Mouse (Mus musculus) forebrain, embryonic 14.5 days (tissue): ENCODE results near the gene Bloc1s4. TPM values are rescaled to one million over a fixed set of nuclear protein-coding genes. Genes with fewer than 3 reads are reported as not detected.

Experiments
- ATAC-seq: fragments of 200-750 bp; cut with Nextera tagmentation; 2 replicates; pipeline ENCODE4 v1.8.0; 2017; ENCODE audit warnings: mild to moderate bottlenecking, moderate library complexity
- DNase-seq: peaks from one replicate; pipeline ENCODE4 v3.0.0-alpha.2; 2015; ENCODE audit warnings: low spot score
- H3K27ac ChIP-seq: fragments of 300-500 bp; sonication (generic); 2 replicates; pipeline ENCODE4 v1.5.1; 2014; ENCODE audit warnings: low read depth, mild to moderate bottlenecking, control low read depth, low read length, moderate library complexity
- H3K27me3 ChIP-seq: fragments of 300-500 bp; sonication (generic); replicated peaks from 2 replicates; pipeline ENCODE4 v1.6.1; 2014; ENCODE audit warnings: low read length, control low read depth, mixed read lengths; ENCODE audit not compliant: control insufficient read depth, insufficient read depth
- H3K36me3 ChIP-seq: fragments of 300-500 bp; sonication (generic); 2 replicates; pipeline ENCODE4 v1.6.1; 2014; ENCODE audit warnings: low read length, control low read depth; ENCODE audit not compliant: control insufficient read depth, insufficient read depth
- H3K4me1 ChIP-seq: fragments of 300-500 bp; sonication (generic); 2 replicates; pipeline ENCODE4 v1.6.1; 2014; ENCODE audit warnings: antibody characterized with exemption, low read length, control low read depth; ENCODE audit not compliant: control insufficient read depth, insufficient read depth
- H3K4me2 ChIP-seq: fragments of 300-500 bp; sonication (generic); 2 replicates; pipeline ENCODE4 v1.6.1; 2014; ENCODE audit warnings: mild to moderate bottlenecking, control low read depth, low read length
- H3K4me3 ChIP-seq: fragments of 300-500 bp; sonication (generic); 2 replicates; pipeline ENCODE4 v1.5.1; 2014; ENCODE audit warnings: low read depth, low read length, control low read depth
- H3K9ac ChIP-seq: fragments of 300-500 bp; sonication (generic); 2 replicates; pipeline ENCODE4 v1.6.1; 2014; ENCODE audit warnings: mild to moderate bottlenecking, low read length, control low read depth, moderate library complexity
- H3K9me3 ChIP-seq: fragments of 300-500 bp; sonication (generic); replicated peaks from 2 replicates; pipeline ENCODE4 v1.6.1; 2016; ENCODE audit warnings: low read length, control low read depth, mixed read lengths; ENCODE audit not compliant: control insufficient read depth
- WGBS: fragments of 180-500 bp; shearing (Covaris S2); extraction: QIAGEN DNeasy Blood & Tissue Kit; methylation state at CpG from one replicate; pipeline ENCODE4 v1.1.7; 2014; 5-methylcytosine and 5-hydroxymethylcytosine counted together
- polyA plus RNA-seq: library from polyadenylated mRNA; unstranded; fragments of >200 nt; fragmentation: Nextera tagmentation; extraction: Ambion mirVana; gene quantifications from 2 replicates; pipeline ENCODE4 v1.2.1, GENCODE M21; 2014

Bloc1s4 gene
- polyA plus RNA-seq, 1 experiment from 2014 or later, result 23.9 TPM

GRCm38 (mm10) chr5:36735106-36735505, 13.3 kb downstream of the Bloc1s4 start:
- no peak overlapping the region for H3K9ac ChIP-seq
- no peak for DNase-seq
- no peak overlapping the region for H3K4me3 ChIP-seq
- ATAC-seq, result no peak
- no peaks in the 10 kb centered on the region for H3K9me3 ChIP-seq
- no peaks in the 10 kb centered on the region for H3K27me3 ChIP-seq
- no peak overlapping the region for H3K27ac ChIP-seq
- no peaks in the 10 kb centered on the region for H3K36me3 ChIP-seq
- no peak overlapping the region for H3K4me2 ChIP-seq
- 90% methylated on average over 6 of the region's 6 CpGs for WGBS
- no peaks in the 10 kb centered on the region for H3K4me1 ChIP-seq

GRCm38 (mm10) chr5:36733405-36733804, 15.0 kb downstream of the Bloc1s4 start:
- no peaks in the 10 kb centered on the region for H3K36me3 ChIP-seq
- H3K27ac ChIP-seq, result no peak overlapping the region
- no peaks in the 10 kb centered on the region for H3K27me3 ChIP-seq
- no peak for DNase-seq
- no peaks in the 10 kb centered on the region for H3K4me1 ChIP-seq
- H3K4me2 ChIP-seq, result no peak overlapping the region
- H3K9me3 ChIP-seq, result no peaks in the 10 kb centered on the region
- WGBS, result 74% methylated on average over 3 of the region's 3 CpGs
- H3K9ac ChIP-seq, result no peak overlapping the region
- ATAC-seq, result no peak
- H3K4me3 ChIP-seq, result no peak overlapping the region

GRCm38 (mm10) chr5:36731901-36732652, 16.4 kb downstream of the Bloc1s4 start:
- no peak overlapping the region for H3K9ac ChIP-seq
- no peak overlapping the region for H3K4me3 ChIP-seq
- H3K9me3 ChIP-seq, result no peaks in the 10 kb centered on the region
- no peaks in the 10 kb centered on the region for H3K4me1 ChIP-seq
- ATAC-seq (no peak), DNase-seq (no peak)
- no peaks in the 10 kb centered on the region for H3K36me3 ChIP-seq
- no peak overlapping the region for H3K4me2 ChIP-seq
- 79% methylated on average over 7 of the region's 7 CpGs for WGBS
- no peaks in the 10 kb centered on the region for H3K27me3 ChIP-seq
- no peak overlapping the region for H3K27ac ChIP-seq

GRCm38 (mm10) chr5:36730689-36731088, 17.8 kb downstream of the Bloc1s4 start:
- Histone ChIP-seq H3K4me3 (no peak overlapping the region), H3K27ac (no peak overlapping the region), H3K36me3 (no peaks in the 10 kb centered on the region), H3K27me3 (no peaks in the 10 kb centered on the region), H3K4me2 (no peak overlapping the region), H3K9ac (no peak overlapping the region), H3K4me1 (no peaks in the 10 kb centered on the region), H3K9me3 (no peaks in the 10 kb centered on the region)
- 0 out of 2 replicates have a peak, but pooled peaks have one; percentile 32 for ATAC-seq
- peak; percentile 30 for DNase-seq
- 38% methylated on average over 3 of the region's 3 CpGs for WGBS

- WGBS, result 90% methylated on average over 2 of the region's 2 CpGs
- H3K4me1 ChIP-seq, result no peaks in the 10 kb centered on the region
- no peak for ATAC-seq
- no peaks in the 10 kb centered on the region for H3K27me3 ChIP-seq
- H3K27ac ChIP-seq, result no peak overlapping the region
- H3K36me3 ChIP-seq, result no peaks in the 10 kb centered on the region
- no peak overlapping the region for H3K4me3 ChIP-seq
- DNase-seq, result no peak
- H3K4me2 ChIP-seq, result no peak overlapping the region
- no peaks in the 10 kb centered on the region for H3K9me3 ChIP-seq
- no peak overlapping the region for H3K9ac ChIP-seq
Observed at GRCm38 (mm10) chr5:36729923-36730322, 18.5 kb downstream of the Bloc1s4 start.

- Histone ChIP-seq H3K9me3 (no peaks in the 10 kb centered on the region), H3K27me3 (no peaks in the 10 kb centered on the region), H3K36me3 (no peaks in the 10 kb centered on the region), H3K4me3 (no peak overlapping the region), H3K4me2 (no peak overlapping the region), H3K4me1 (no peaks in the 10 kb centered on the region), H3K27ac (no peak overlapping the region), H3K9ac (no peak overlapping the region)
- DNase-seq, result no peak
- ATAC-seq, result no peak
- 87% methylated on average over 4 of the region's 4 CpGs for WGBS
Observed at GRCm38 (mm10) chr5:36729086-36729473, 19.4 kb downstream of the Bloc1s4 start.

GRCm38 (mm10) chr5:36728403-36729085, 19.9 kb downstream of the Bloc1s4 start:
- ATAC-seq, result no peak
- no peaks in the 10 kb centered on the region for H3K4me1 ChIP-seq
- 86% methylated on average over 8 of the region's 8 CpGs for WGBS
- H3K4me3 ChIP-seq, result no peak overlapping the region
- no peaks in the 10 kb centered on the region for H3K36me3 ChIP-seq
- DNase-seq, result no peak
- H3K27ac ChIP-seq, result no peak overlapping the region
- no peaks in the 10 kb centered on the region for H3K27me3 ChIP-seq
- no peak overlapping the region for H3K9ac ChIP-seq
- H3K4me2 ChIP-seq, result no peak overlapping the region
- no peaks in the 10 kb centered on the region for H3K9me3 ChIP-seq

GRCm38 (mm10) chr5:36727776-36728175, 20.7 kb downstream of the Bloc1s4 start:
- ATAC-seq, result no peak
- no peaks in the 10 kb centered on the region for H3K27me3 ChIP-seq
- no peaks in the 10 kb centered on the region for H3K36me3 ChIP-seq
- WGBS, result 78% methylated on average over 7 of the region's 7 CpGs
- no peaks in the 10 kb centered on the region for H3K4me1 ChIP-seq
- no peak overlapping the region for H3K4me2 ChIP-seq
- H3K4me3 ChIP-seq, result no peak overlapping the region
- H3K9ac ChIP-seq, result no peak overlapping the region
- no peaks in the 10 kb centered on the region for H3K9me3 ChIP-seq
- no peak for DNase-seq
- no peak overlapping the region for H3K27ac ChIP-seq

- 59% methylated on average over 2 of the region's 2 CpGs for WGBS
- H3K9ac ChIP-seq, result no peak overlapping the region
- no peak overlapping the region for H3K4me3 ChIP-seq
- no peak overlapping the region for H3K4me2 ChIP-seq
- no peaks in the 10 kb centered on the region for H3K27me3 ChIP-seq
- DNase-seq (no peak), ATAC-seq (no peak)
- no peaks in the 10 kb centered on the region for H3K9me3 ChIP-seq
- no peaks in the 10 kb centered on the region for H3K36me3 ChIP-seq
- no peak overlapping the region for H3K27ac ChIP-seq
- no peaks in the 10 kb centered on the region for H3K4me1 ChIP-seq
Observed at GRCm38 (mm10) chr5:36727136-36727535, 21.3 kb downstream of the Bloc1s4 start.
